Mouse (Mus musculus) neural tube, embryonic 13.5 days (tissue): ENCODE measurements around the gene Tcf20. TPM values are rescaled to one million over a fixed set of nuclear protein-coding genes. Genes with fewer than 3 reads are reported as not detected.
"Not testable (repeated sequence)": the region's sequence is repeated elsewhere in the genome, so short reads cannot be mapped to it uniquely, and the experiment has no call there.

Source experiments
- ATAC-seq: fragments of 200-750 bp; cut with Nextera tagmentation; 2 replicates; pipeline ENCODE4 v1.8.0; 2017; ENCODE audit warnings: low read depth, mild to moderate bottlenecking, moderate TSS enrichment, moderate library complexity
- H3K27ac ChIP-seq: fragments of 300-500 bp; sonication (generic); replicated peaks from 2 replicates; pipeline ENCODE4 v1.5.1; 2015; ENCODE audit warnings: moderate library complexity, mild to moderate bottlenecking, inconsistent platforms
- H3K27me3 ChIP-seq: fragments of 300-500 bp; sonication (generic); 2 replicates; pipeline ENCODE4 v1.6.1; 2015; ENCODE audit warnings: mild to moderate bottlenecking, inconsistent platforms
- H3K36me3 ChIP-seq: fragments of 300-500 bp; sonication (generic); 2 replicates; pipeline ENCODE4 v1.6.1; 2015; ENCODE audit warnings: mild to moderate bottlenecking, inconsistent platforms
- H3K4me1 ChIP-seq: fragments of 300-500 bp; sonication (generic); replicated peaks from 2 replicates; pipeline ENCODE4 v1.6.1; 2015; ENCODE audit warnings: inconsistent platforms
- H3K4me2 ChIP-seq: fragments of 300-500 bp; sonication (generic); 2 replicates; pipeline ENCODE4 v1.6.1; 2015; ENCODE audit warnings: inconsistent platforms, mild to moderate bottlenecking, moderate library complexity
- H3K4me3 ChIP-seq: fragments of 300-500 bp; sonication (generic); 2 replicates; pipeline ENCODE4 v1.5.1; 2015; ENCODE audit warnings: mild to moderate bottlenecking, inconsistent platforms
- H3K9ac ChIP-seq: fragments of 300-500 bp; sonication (generic); 2 replicates; pipeline ENCODE4 v1.6.1; 2015; ENCODE audit warnings: moderate library complexity, mild to moderate bottlenecking, inconsistent platforms
- H3K9me3 ChIP-seq: fragments of 300-500 bp; sonication (generic); 2 replicates; pipeline ENCODE4 v1.6.1; 2016; ENCODE audit warnings: inconsistent platforms
- WGBS: fragments of 180-500 bp; shearing (Covaris S2); methylation state at CpG from one replicate; pipeline ENCODE4 v1.1.7; 2015; 5-methylcytosine and 5-hydroxymethylcytosine counted together
- polyA plus RNA-seq: library from polyadenylated mRNA; unstranded; fragments of >200 nt; fragmentation: Nextera tagmentation; extraction: Ambion mirVana; gene quantifications from 2 replicates; pipeline ENCODE4 v1.2.1, GENCODE M21; 2015

The Tcf20 gene
- polyA plus RNA-seq, 1 experiment from 2014 or later = 11.8 TPM

DNA sequence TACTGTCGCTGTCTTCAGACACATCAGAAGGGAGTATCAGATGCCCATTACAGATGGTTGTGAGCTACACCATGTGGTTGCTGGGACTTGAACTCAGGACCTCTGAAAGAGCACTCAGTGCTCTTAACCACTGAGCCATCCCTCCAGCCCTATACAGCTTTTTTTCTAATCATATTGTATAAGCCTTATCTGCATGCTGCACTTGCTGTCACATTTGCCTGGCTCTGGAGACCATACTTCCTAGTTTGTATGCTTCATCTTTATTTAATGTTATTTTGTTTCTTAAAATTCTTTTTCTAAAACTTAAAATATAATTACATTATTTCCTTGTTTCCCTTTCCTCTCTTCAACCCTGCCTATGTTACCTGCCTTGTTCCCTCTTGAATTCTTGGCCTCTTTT is 115.6 kb downstream of the Tcf20 start:
- ATAC-seq = no peak
- H3K27me3 ChIP-seq = no peaks in the 10 kb centered on the region
- no peaks in the 10 kb centered on the region for H3K36me3 ChIP-seq
- no peaks in the 10 kb centered on the region for H3K9me3 ChIP-seq
- no peak overlapping the region for H3K27ac ChIP-seq
- no peak overlapping the region for H3K4me3 ChIP-seq
- no peaks in the 10 kb centered on the region for H3K4me1 ChIP-seq
- no peak overlapping the region for H3K9ac ChIP-seq
- H3K4me2 ChIP-seq = no peak overlapping the region
- WGBS = 97% methylated on average over 1 of the region's 1 CpGs

DNA sequence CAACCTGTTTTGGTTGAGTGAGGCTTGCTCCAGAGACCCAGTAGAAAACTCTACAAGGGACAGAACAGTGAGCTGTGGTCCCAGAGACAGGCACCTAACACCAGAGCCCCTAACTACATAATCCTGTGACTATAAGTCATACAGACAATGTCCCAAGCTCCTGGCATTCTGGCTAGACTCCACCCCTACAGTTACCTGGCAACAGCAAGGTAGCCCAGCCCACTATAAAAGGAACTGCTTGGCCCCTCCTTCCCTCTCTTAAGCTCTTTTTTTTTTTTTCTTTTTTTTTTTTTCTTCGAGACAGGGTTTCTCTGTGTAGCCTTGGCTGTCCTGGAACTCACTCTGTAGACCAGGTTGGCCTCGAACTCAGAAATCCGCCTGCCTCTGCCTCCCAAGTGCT is 121.4 kb downstream of the Tcf20 start:
- H3K4me2 ChIP-seq, H3K27me3 ChIP-seq, H3K9ac ChIP-seq, H3K9me3 ChIP-seq, H3K36me3 ChIP-seq, H3K4me3 ChIP-seq, H3K4me1 ChIP-seq, ATAC-seq, H3K27ac ChIP-seq: not testable (repeated sequence)
- WGBS = 98% methylated on average over 3 of the region's 3 CpGs

DNA sequence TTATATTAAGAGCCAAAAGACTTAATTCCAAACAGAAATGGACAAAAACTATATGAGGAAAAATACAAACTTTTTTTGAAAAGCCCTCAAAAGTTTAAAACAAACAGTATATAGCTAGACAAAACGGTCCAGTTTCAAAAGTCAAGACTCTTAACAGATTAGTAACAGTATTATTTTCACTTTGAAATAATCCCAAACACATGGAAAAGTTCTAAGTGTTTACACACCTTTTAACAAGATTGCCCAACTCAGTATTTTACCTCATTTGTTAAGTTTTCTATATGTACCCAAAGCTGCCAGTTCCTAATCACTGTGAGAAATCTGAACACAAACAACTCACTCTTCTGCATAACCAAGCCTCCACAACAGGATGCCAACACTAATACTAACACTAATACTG is 124.0 kb downstream of the Tcf20 start:
- no peak for ATAC-seq
- H3K4me3 ChIP-seq = no peak overlapping the region
- 96% methylated on average over 1 of the region's 1 CpGs for WGBS

DNA sequence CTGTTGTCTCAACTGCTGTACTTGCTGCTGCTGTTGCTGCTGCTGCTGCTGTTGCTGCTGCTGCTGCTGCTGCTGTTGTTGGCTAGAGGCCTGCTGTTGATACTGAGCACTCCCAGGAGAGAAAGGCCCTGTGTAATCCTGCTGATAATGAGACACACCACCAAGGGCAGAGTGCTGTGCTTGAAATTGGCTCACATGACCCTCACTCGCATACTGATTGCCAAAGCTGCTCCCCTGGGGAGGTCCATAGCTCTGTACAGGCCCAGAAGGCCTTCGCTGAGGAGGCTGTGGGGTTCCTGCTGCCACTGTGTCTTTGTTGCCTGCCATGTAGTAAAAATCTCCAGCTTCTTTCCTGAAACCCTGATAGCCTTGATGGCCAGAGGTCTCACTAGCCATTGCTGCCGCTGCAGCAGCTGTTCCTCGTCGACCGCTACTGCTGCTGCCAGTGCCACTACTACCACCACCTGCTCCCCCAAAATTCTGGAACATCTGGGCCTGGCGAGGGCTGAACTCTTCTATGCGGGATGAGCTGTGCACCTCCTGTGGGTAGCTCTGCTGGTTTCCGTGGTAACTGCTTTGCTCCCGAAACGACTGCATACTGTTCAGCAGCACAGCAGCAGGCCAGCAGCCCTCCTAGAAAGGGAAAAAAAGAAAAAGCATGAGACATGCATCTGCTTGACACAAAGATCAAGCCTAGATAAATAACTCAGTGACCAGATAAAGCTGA is 130.9 kb downstream of the Tcf20 start:
- no peaks in the 10 kb centered on the region for H3K9me3 ChIP-seq
- H3K27ac ChIP-seq = peak overlapping the region; percentile 88
- no peak overlapping the region for H3K9ac ChIP-seq
- H3K4me3 ChIP-seq = no peak overlapping the region
- H3K27me3 ChIP-seq = no peaks in the 10 kb centered on the region
- WGBS = 15% methylated on average over 11 of the region's 11 CpGs
- H3K36me3 ChIP-seq = peaks cover 47% of the 10 kb centered on the region
- peaks cover 24% of the 10 kb centered on the region for H3K4me1 ChIP-seq
- H3K4me2 ChIP-seq = no peak overlapping the region
- peak; percentile 88 for ATAC-seq

More for the DNA sequence above, 124.0 kb downstream of the Tcf20 start:
- Histone ChIP-seq H3K27ac (no peak overlapping the region), H3K36me3 (no peaks in the 10 kb centered on the region), H3K9me3 (no peaks in the 10 kb centered on the region), H3K27me3 (no peaks in the 10 kb centered on the region), H3K4me1 (peaks cover 5% of the 10 kb centered on the region; the same call in 1 of the 2 replicates), H3K9ac (no peak overlapping the region), H3K4me2 (no peak overlapping the region)

DNA sequence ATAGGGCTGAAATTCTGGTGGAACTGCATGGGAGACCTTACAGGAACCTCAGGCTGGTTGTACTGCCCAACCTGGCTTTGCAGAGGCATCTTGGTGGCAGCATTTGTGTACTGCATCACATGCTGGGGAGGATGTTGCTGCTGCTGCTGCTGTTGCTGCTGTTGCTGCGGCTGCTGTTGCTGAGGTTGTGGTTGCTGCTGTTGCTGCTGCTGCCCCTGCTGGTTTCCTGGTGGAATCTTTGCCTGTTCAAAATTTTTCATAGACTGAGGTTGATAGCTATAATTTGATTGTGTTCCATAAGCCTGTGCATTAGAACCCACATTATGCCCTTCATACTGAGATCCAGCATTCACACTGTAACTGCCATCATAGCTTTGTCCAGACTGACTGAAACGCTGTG is 131.6 kb downstream of the Tcf20 start:
- H3K27ac ChIP-seq = peak overlapping the region; percentile 88
- H3K9me3 ChIP-seq = no peaks in the 10 kb centered on the region
- no peak overlapping the region for H3K4me2 ChIP-seq
- WGBS = 95% methylated on average over 2 of the region's 2 CpGs
- no peaks in the 10 kb centered on the region for H3K27me3 ChIP-seq
- ATAC-seq = no peak
- H3K36me3 ChIP-seq = peaks cover 53% of the 10 kb centered on the region
- H3K4me3 ChIP-seq = no peak overlapping the region
- no peak overlapping the region for H3K9ac ChIP-seq
- peaks cover 24% of the 10 kb centered on the region for H3K4me1 ChIP-seq

DNA sequence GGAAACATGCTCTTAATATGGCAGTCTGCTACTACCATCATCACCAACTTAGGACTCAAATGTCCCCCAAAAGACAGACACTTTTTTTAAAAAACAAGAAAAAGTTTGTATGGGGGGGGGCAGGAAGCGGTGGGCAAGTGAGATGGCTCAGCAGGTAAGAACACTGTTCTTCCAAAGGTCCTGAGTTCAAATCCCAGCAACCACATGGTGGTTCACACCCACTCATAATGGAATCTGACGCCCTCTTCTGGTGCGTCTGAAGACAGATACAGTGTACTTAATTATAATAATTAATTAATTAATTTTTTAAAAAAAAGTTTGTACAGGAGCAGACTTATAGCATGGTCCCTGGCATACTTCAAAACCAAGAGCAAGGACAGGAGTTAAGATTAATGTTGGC is 148.5 kb downstream of the Tcf20 start:
- Histone ChIP-seq H3K4me2 (no peak overlapping the region), H3K4me1 (no peaks in the 10 kb centered on the region; the same call in 1 of the 2 replicates), H3K36me3 (no peaks in the 10 kb centered on the region), H3K9me3 (no peaks in the 10 kb centered on the region), H3K4me3 (no peak overlapping the region), H3K27ac (no peak overlapping the region), H3K9ac (no peak overlapping the region), H3K27me3 (no peaks in the 10 kb centered on the region)
- WGBS = 96% methylated on average over 3 of the region's 3 CpGs
- no peak for ATAC-seq

DNA sequence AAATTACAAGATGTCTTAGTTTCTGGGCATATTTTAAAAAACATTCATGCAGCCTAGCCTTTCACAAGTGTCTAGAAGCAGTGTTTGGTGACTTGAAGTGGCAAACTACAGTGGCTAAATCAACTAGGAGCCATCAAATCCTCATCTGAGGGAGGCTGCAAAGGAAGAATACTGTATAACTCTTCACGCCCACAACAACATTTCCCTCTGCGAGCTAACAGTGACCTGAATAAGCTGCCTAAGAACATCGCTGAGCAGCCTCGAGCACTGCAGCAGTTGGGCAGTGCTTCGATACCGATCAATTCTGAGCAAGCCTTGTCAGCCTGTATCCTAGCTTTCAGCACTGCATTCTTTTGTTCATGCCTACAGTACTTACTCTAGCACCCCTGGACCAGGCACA is 157.8 kb downstream of the Tcf20 start:
- WGBS = 89% methylated on average over 6 of the region's 6 CpGs
- H3K4me1 ChIP-seq = no peaks in the 10 kb centered on the region; the same call in 1 of the 2 replicates

DNA sequence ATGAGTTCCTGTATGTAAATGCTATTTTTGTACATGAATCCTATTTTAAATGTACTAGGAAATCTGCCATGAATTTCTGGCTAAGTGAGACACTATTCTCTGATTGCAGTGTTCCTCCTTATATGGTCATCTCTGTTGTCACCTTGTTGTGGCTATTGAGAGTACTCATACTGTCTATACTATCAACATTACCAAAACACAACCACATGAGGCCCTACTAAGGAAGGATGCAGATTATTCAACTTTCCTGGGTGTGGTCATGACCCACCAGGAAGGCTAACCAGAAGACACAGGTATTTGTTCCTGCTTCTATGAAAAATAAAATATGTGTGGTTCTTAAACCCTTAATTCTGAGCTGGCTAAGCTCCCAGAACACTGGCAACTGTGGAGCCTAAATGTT is 161.8 kb downstream of the Tcf20 start:
- H3K4me3 ChIP-seq = no peak overlapping the region
- H3K36me3 ChIP-seq = no peaks in the 10 kb centered on the region
- H3K4me1 ChIP-seq = 0 out of 2 replicates have a peak, but pooled peaks cover 6% of the 10 kb centered on the region
- no peaks in the 10 kb centered on the region for H3K27me3 ChIP-seq
- no peak overlapping the region for H3K9ac ChIP-seq
- no peak overlapping the region for H3K4me2 ChIP-seq
- ATAC-seq = no peak
- no peak overlapping the region for H3K27ac ChIP-seq
- H3K9me3 ChIP-seq = no peaks in the 10 kb centered on the region

More for the DNA sequence above, 157.8 kb downstream of the Tcf20 start:
- H3K9ac ChIP-seq = no peak overlapping the region
- H3K4me2 ChIP-seq = no peak overlapping the region
- no peak overlapping the region for H3K27ac ChIP-seq
- no peaks in the 10 kb centered on the region for H3K36me3 ChIP-seq
- H3K9me3 ChIP-seq = no peaks in the 10 kb centered on the region
- H3K4me3 ChIP-seq = no peak overlapping the region
- no peaks in the 10 kb centered on the region for H3K27me3 ChIP-seq
- ATAC-seq = no peak

DNA sequence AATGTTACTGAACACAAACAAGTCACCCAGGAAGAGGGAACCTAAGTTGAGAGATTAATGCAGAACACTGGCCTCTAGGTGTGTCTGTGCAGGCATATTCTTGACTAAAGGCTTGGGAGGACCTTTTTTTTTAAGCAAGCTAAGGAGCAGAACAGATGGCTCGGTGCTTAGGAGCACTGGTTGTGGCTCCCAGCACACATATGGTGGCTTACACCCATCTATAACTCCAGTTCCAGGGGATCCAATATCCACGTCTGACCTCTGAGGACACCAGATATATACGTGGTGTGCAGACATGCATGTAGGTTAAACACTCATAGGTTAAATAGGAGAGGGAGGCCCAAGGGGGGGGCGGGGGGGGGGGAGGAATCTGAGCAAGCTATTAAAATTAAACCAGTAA is 165.3 kb downstream of the Tcf20 start:
- no peak for ATAC-seq
- Histone ChIP-seq H3K4me2 (no peak overlapping the region), H3K4me1 (0 out of 2 replicates have a peak, but pooled peaks cover 6% of the 10 kb centered on the region), H3K36me3 (no peaks in the 10 kb centered on the region), H3K27me3 (no peaks in the 10 kb centered on the region), H3K9ac (no peak overlapping the region), H3K27ac (no peak overlapping the region), H3K4me3 (no peak overlapping the region), H3K9me3 (no peaks in the 10 kb centered on the region)
- 65% methylated on average over 3 of the region's 4 CpGs for WGBS

DNA sequence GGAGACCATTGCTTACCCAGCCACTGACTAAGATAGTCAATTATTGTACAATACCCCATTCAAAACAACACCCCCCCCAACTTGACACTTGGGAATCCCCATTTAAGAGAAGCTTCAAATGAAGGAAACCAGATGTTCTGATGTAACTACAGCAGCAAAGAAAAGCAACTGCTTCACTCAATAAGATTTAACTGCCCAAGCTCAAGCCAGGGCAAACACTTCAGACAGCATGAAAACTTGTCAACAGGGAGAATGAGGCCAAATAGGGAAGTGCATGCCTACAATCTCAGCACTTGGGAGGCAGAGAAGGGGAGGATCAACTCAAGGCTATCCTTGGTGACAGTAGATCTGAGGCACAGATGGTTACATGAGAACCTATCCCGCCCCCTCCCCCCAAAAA is 166.0 kb downstream of the Tcf20 start:
- H3K36me3 ChIP-seq = no peaks in the 10 kb centered on the region
- 100% methylated on average over 1 of the region's 1 CpGs for WGBS
- no peaks in the 10 kb centered on the region for H3K27me3 ChIP-seq
- H3K4me1 ChIP-seq = 0 out of 2 replicates have a peak, but pooled peaks cover 6% of the 10 kb centered on the region
- H3K27ac ChIP-seq = no peak overlapping the region
- no peak overlapping the region for H3K4me3 ChIP-seq
- no peak for ATAC-seq
- H3K9ac ChIP-seq = no peak overlapping the region
- H3K9me3 ChIP-seq = no peaks in the 10 kb centered on the region
- H3K4me2 ChIP-seq = no peak overlapping the region

DNA sequence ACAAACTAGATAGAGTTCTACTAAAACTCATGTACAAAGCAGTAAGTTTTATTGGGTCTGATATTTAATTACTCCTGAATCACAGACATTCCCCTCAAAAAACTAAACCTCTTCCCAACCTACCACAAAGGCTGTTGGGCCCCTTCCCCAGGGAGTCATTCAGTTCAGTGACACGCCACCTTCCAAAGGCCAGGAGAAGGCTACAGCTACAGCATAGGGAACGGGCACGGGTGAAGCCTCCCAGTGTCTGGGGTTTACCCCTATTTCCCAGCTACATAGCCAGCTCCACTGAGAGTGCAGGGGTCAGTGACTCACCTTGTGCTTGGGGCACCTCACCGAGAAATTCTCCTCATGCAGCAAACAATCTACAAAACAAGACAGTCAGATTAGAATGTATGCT is 172.4 kb downstream of the Tcf20 start:
- 87% methylated on average over 4 of the region's 4 CpGs for WGBS
- Histone ChIP-seq H3K9me3 (no peaks in the 10 kb centered on the region), H3K27ac (no peak overlapping the region), H3K4me2 (no peak overlapping the region), H3K4me1 (no peaks in the 10 kb centered on the region), H3K36me3 (peaks cover 16% of the 10 kb centered on the region), H3K27me3 (no peaks in the 10 kb centered on the region), H3K4me3 (no peak overlapping the region), H3K9ac (no peak overlapping the region)
- ATAC-seq = no peak

DNA sequence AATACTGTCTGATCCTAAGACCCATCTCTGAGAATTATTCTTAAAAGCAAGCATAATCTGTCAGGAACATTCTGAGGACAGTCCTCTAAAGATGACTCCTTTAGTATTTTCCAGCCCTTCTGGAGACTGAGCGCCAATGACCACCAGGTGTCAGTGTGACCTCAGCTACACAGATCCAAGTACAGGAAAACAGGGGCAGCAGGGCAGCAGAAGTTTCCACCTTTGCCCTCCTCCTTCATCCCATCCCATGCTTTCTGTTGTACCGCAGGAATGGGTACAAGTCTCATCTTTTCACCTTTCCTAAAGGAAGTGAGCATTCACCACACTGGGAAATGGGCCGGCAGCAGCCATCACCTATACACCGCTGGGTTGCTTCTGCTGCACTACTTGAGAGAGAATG is 172.9 kb downstream of the Tcf20 start:
- Histone ChIP-seq H3K4me3 (no peak overlapping the region), H3K4me1 (0 out of 2 replicates have a peak, but pooled peaks cover 2% of the 10 kb centered on the region), H3K9me3 (no peaks in the 10 kb centered on the region), H3K27ac (no peak overlapping the region), H3K4me2 (no peak overlapping the region), H3K36me3 (peaks cover 18% of the 10 kb centered on the region), H3K9ac (no peak overlapping the region), H3K27me3 (no peaks in the 10 kb centered on the region)
- peak; percentile 53; the same call in 1 of the 2 replicates for ATAC-seq
- 69% methylated on average over 4 of the region's 4 CpGs for WGBS

DNA sequence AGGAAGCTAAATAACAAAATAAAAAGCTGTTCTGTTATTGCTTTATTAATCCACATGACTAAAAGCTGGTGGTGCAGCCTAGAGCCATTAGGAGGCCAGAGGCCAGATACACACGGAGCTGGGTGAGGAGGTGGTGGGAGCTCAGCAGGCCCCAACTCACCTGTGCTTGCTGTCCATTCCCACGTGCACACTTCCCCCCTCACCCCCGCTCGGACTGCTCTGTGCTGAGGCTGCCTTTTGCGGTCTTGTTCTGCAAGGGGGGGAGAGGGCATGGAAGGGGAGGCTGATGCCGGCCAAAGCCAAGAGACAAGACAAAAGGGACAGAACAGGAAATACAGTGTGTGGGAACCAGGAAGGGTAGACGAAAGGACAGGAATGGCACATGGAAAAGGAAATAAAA is 173.4 kb downstream of the Tcf20 start:
- H3K27ac ChIP-seq = no peak overlapping the region
- whole genome bisulfite sequencing = 90% methylated on average over 7 of the region's 7 CpGs
- H3K4me1 ChIP-seq = peaks cover 7% of the 10 kb centered on the region; the same call in 1 of the 2 replicates
- no peak overlapping the region for H3K4me2 ChIP-seq
- no peak for ATAC-seq
- no peaks in the 10 kb centered on the region for H3K9me3 ChIP-seq
- H3K36me3 ChIP-seq = peaks cover 22% of the 10 kb centered on the region
- H3K27me3 ChIP-seq = no peaks in the 10 kb centered on the region
- H3K4me3 ChIP-seq = no peak overlapping the region
- H3K9ac ChIP-seq = no peak overlapping the region
